9 mouse cellular contexts compared by ENCODE assay signal in the genomic region with DNA sequence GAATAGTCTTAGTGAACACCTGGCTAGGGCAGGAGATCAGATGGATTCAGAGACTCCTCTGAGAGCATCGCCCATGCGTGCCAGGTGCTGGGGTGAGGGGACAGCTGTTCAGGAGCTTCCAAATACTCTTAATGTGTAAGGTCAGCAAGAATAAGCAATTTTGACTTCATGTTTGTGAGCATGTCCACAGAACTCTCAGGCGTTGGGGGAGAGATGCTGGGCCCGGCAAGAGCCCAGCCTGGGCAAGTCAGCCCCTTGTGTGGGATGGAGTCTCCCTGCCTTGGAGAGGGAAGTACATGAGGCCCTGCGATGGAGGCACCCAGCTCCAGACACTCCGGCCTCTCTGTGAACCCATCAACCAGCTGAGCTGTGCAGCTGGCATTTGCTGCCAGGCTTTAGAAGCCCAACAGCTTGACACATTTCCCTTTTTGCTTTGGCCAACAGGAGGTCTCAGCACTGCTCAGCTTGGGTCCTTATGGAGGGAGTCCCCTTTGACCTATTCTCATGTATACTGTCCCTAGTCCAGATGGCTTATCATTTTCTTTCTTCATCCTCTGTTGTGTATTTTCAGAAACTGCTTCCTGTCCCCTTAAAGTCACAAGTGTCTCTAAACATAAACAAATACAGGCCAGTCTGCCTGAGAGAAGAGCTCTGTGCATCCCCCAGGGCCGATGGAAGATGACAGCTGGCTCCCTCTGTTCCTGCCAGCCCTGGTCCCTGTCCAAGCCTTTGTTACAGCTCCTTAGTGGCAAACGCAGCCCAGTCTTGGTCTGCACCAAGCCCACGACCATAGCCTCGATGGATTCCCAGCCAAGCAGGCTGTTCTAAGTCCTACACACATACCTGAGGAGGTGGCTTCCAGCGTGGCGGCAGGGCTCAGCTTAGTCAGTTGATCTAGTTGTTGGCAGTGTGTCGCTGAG.
DNase-seq lines count a peak whose midpoint lies in the region; ATAC-seq and TF ChIP-seq lines count a peak whose summit lies in the region.
"Had no signal": no experiment of that assay in that cellular context is flagged by ENCODE, and none has a peak within 500 bp of the region (broad histone marks: within the 10 kb centered on the region; RNA-seq: fewer than 3 reads in every experiment).

No protein-coding gene starts in this region.

- no peak for TF ChIP-seq CTCF in cerebellum, adult 2 months (IDR thresholded peaks at IDR 0.05; ENCODE audit: borderline replicate concordance, insufficient read depth, low read depth, low read length)

- intact Hi-C loops in heart, postnatal 14 days (cut with DNase I): no loop called here

- no peak overlapping the region for H3K4me3 ChIP-seq in cerebellum, adult 2 months (replicated peaks; ENCODE audit: insufficient read depth, low read depth, low read length)
- no peak overlapping the region for H3K4me3 ChIP-seq in intestine, embryonic 15.5 days (replicated peaks)
- H3K4me3 ChIP-seq in midbrain, embryonic 12.5 days: no peak overlapping the region
- H3K4me3 ChIP-seq: embryonic facial prominence, embryonic 15.5 days had no signal

- no peaks in the 10 kb centered on the region for H3K9me3 ChIP-seq in intestine, embryonic 15.5 days
- H3K9me3 ChIP-seq in midbrain, embryonic 12.5 days: no peaks in the 10 kb centered on the region
- H3K9me3 ChIP-seq: embryonic facial prominence, embryonic 15.5 days had no signal

- peaks cover 12% of the 10 kb centered on the region for H3K4me1 ChIP-seq in cerebellum, adult 2 months (ENCODE audit: control insufficient read depth, insufficient read depth, low read length)
- 0 out of 2 replicates have a peak, but pooled peaks cover 12% of the 10 kb centered on the region for H3K4me1 ChIP-seq in intestine, embryonic 15.5 days (replicated peaks)
- H3K4me1 ChIP-seq in midbrain, embryonic 12.5 days: peaks cover 24% of the 10 kb centered on the region
- H3K4me1 ChIP-seq: embryonic facial prominence, embryonic 15.5 days had no signal

- peaks cover 4% of the 10 kb centered on the region; the same call in 1 of the 2 replicates for H3K36me3 ChIP-seq in intestine, embryonic 15.5 days
- peaks cover 45% of the 10 kb centered on the region for H3K36me3 ChIP-seq in midbrain, embryonic 12.5 days

- H3K27ac ChIP-seq in cerebellum, adult 2 months (ENCODE audit: insufficient read depth, low read length): no peak overlapping the region
- H3K27ac ChIP-seq in intestine, embryonic 15.5 days: peak overlapping the region; percentile 56; the same call in 1 of the 2 replicates
- H3K27ac ChIP-seq in midbrain, embryonic 12.5 days (replicated peaks): peak overlapping the region; percentile 70
- H3K27ac ChIP-seq: embryonic facial prominence, embryonic 15.5 days had no signal

- peak; percentile 24 for DNase-seq in A20 (ENCODE audit: low read depth, low spot score)
- peak; percentile 55 to 56 for DNase-seq in cerebellum, adult 2 months
- DNase-seq in ovary, postnatal 36 days (ENCODE audit: low spot score): no peak
- no peak for DNase-seq in heart, postnatal 14 days
- DNase-seq in thymus, postnatal 36 days: no peak

- no peaks in the 10 kb centered on the region for H3K27me3 ChIP-seq in cerebellum, adult 2 months (ENCODE audit: control insufficient read depth, insufficient read depth, low read length)
- H3K27me3 ChIP-seq in intestine, embryonic 15.5 days (replicated peaks): no peaks in the 10 kb centered on the region
- H3K27me3 ChIP-seq in midbrain, embryonic 12.5 days: no peaks in the 10 kb centered on the region
- H3K27me3 ChIP-seq: embryonic facial prominence, embryonic 15.5 days had no signal

- ATAC-seq in intestine, embryonic 15.5 days: peak; percentile 53; the same call in 1 of the 2 replicates
- ATAC-seq in midbrain, embryonic 12.5 days (ENCODE audit: low FRiP score, low read depth): no peak
- ATAC-seq in inflammation-experienced regulatory T-cells, adult 6 months: no peak

- H3K9ac ChIP-seq in intestine, embryonic 15.5 days: no peak overlapping the region
- H3K9ac ChIP-seq in midbrain, embryonic 12.5 days (replicated peaks): no peak overlapping the region
- H3K9ac ChIP-seq: embryonic facial prominence, embryonic 15.5 days had no signal

- H3K4me2 ChIP-seq in intestine, embryonic 15.5 days (replicated peaks): no peak overlapping the region
- no peak overlapping the region for H3K4me2 ChIP-seq in midbrain, embryonic 12.5 days (replicated peaks)
- H3K4me2 ChIP-seq: embryonic facial prominence, embryonic 15.5 days had no signal

- 34% methylated on average over 13 of the region's 13 CpGs for WGBS in cerebellum, adult 2 months
- WGBS in intestine, embryonic 15.5 days: 56% methylated on average over 13 of the region's 13 CpGs
- WGBS in midbrain, embryonic 12.5 days: 71% methylated on average over 13 of the region's 13 CpGs

- no peak for TF ChIP-seq POLR2A in cerebellum, adult 2 months (IDR thresholded peaks at IDR 0.05; ENCODE audit: borderline replicate concordance, insufficient read depth, low read length)

Comparison
In these comparisons a context has a peak if more than half of its experiments do, and no peak if none do; other contexts are left out.
1. DNase-seq: peak in A20 (single experiment) and cerebellum, adult 2 months (2 of 2); none in ovary, postnatal 36 days (single experiment), heart, postnatal 14 days (0 of 2) and thymus, postnatal 36 days (0 of 2).